ENCODE assay signal across 12 mouse cellular contexts in the genomic region with DNA sequence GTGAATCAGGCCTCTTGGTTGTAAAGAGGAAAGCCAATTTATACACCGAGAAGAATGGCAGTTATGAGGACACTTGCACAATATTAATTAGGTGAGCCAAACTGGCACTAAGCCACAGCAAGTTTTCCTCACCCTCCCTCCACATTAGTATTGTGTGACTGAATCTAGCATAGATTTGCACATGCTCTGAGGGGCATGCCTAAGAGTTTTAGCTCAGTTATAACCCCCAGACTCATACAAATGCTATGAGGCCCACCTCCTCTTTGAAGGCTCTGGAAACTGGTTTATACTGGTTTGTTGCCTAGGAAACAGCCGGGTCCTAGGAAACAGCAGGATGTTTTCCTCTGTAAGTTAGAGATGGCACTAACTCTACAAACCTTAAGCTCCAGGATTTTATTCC.
DNase-seq lines count a peak whose midpoint lies in the region; ATAC-seq lines count a peak whose summit lies in the region.
"Had no signal": no experiment of that assay in that cellular context is flagged by ENCODE, and none has a peak within 500 bp of the region (broad histone marks: within the 10 kb centered on the region; RNA-seq: fewer than 3 reads in every experiment).

No protein-coding gene starts in this region.

- H3K27me3 ChIP-seq in hindbrain, embryonic 13.5 days, result no peaks in the 10 kb centered on the region
- no peaks in the 10 kb centered on the region for H3K27me3 ChIP-seq in midbrain, embryonic 14.5 days (ENCODE audit: control insufficient read depth, insufficient read depth, low read length)
- H3K27me3 ChIP-seq: embryonic facial prominence, embryonic 12.5 days; lung, embryonic 15.5 days had no signal

- H3K9ac ChIP-seq in hindbrain, embryonic 13.5 days, result no peak overlapping the region
- H3K9ac ChIP-seq in midbrain, embryonic 14.5 days (replicated peaks; ENCODE audit: low read length), result no peak overlapping the region
- H3K9ac ChIP-seq: embryonic facial prominence, embryonic 12.5 days; lung, embryonic 15.5 days had no signal

- H3K36me3 ChIP-seq in hindbrain, embryonic 13.5 days, result no peaks in the 10 kb centered on the region
- H3K36me3 ChIP-seq in midbrain, embryonic 14.5 days (ENCODE audit: control insufficient read depth, insufficient read depth, low read length), result no peaks in the 10 kb centered on the region
- H3K36me3 ChIP-seq: embryonic facial prominence, embryonic 12.5 days; lung, embryonic 15.5 days had no signal

- no peak overlapping the region for H3K4me2 ChIP-seq in hindbrain, embryonic 13.5 days
- H3K4me2 ChIP-seq in midbrain, embryonic 14.5 days (ENCODE audit: low read length), result peak overlapping the region; percentile 21
- H3K4me2 ChIP-seq: embryonic facial prominence, embryonic 12.5 days; lung, embryonic 15.5 days had no signal

- no peak overlapping the region for H3K27ac ChIP-seq in hindbrain, embryonic 13.5 days
- no peak overlapping the region for H3K27ac ChIP-seq in midbrain, embryonic 14.5 days (replicated peaks; ENCODE audit: low read depth, low read length)
- H3K27ac ChIP-seq: embryonic facial prominence, embryonic 12.5 days; lung, embryonic 15.5 days had no signal

- peaks cover 30% of the 10 kb centered on the region for H3K4me1 ChIP-seq in hindbrain, embryonic 13.5 days (replicated peaks)
- peaks cover 26% of the 10 kb centered on the region for H3K4me1 ChIP-seq in midbrain, embryonic 14.5 days (ENCODE audit: control insufficient read depth, insufficient read depth, low read length)
- H3K4me1 ChIP-seq: lung, embryonic 15.5 days had no signal

- peak; percentile 70 for ATAC-seq in hindbrain, embryonic 13.5 days (ENCODE audit: low FRiP score)
- ATAC-seq in midbrain, embryonic 14.5 days (ENCODE audit: low FRiP score, low TSS enrichment), result peak; percentile 66; the same call in 1 of the 2 replicates

- no peak overlapping the region for H3K4me3 ChIP-seq in hindbrain, embryonic 13.5 days
- H3K4me3 ChIP-seq in midbrain, embryonic 14.5 days (replicated peaks; ENCODE audit: low read depth, low read length), result no peak overlapping the region
- H3K4me3 ChIP-seq: embryonic facial prominence, embryonic 12.5 days; lung, embryonic 15.5 days had no signal

- DNase-seq in adrenal gland, postnatal 14 days, result peak; percentile 27
- no peak for DNase-seq in adrenal gland, postnatal 25 days
- peak; percentile 65 for DNase-seq in embryo, embryonic 10.5 days (ENCODE audit: low spot score)
- peak; percentile 78 for DNase-seq in midbrain, embryonic 14.5 days
- no peak for DNase-seq in liver
- DNase-seq in cerebellum, adult 9-10 months, result no peak
- no peak for DNase-seq in T-cell, adult 2 months (ENCODE audit: low spot score)
- DNase-seq: heart, postnatal 4 days; kidney, postnatal 14 days had no signal

- 29% methylated on average over 2 of the region's 2 CpGs for WGBS in hindbrain, embryonic 13.5 days
- 7% methylated on average over 2 of the region's 2 CpGs for WGBS in midbrain, embryonic 14.5 days

- no peaks in the 10 kb centered on the region for H3K9me3 ChIP-seq in hindbrain, embryonic 13.5 days
- no peaks in the 10 kb centered on the region for H3K9me3 ChIP-seq in midbrain, embryonic 14.5 days (ENCODE audit: control insufficient read depth, low read length)
- H3K9me3 ChIP-seq: embryonic facial prominence, embryonic 12.5 days; lung, embryonic 15.5 days had no signal

Comparison
In these comparisons a context has a peak if more than half of its experiments do, and no peak if none do; other contexts are left out.
1. DNase-seq: peak in adrenal gland, postnatal 14 days (single experiment), embryo, embryonic 10.5 days (single experiment) and midbrain, embryonic 14.5 days (single experiment); none in adrenal gland, postnatal 25 days (single experiment), liver (single experiment), cerebellum, adult 9-10 months (single experiment) and T-cell, adult 2 months (single experiment).